Mouse (Mus musculus) myocyte (in vitro differentiated cells): ENCODE data around the gene Nrp2. TPM values are rescaled to one million over a fixed set of nuclear protein-coding genes. Genes with fewer than 3 reads are reported as not detected.

ENCODE experiments used
- H3K27me3 ChIP-seq: one replicate; pipeline ENCODE4 v1.6.1; 2011; ENCODE audit not compliant: control insufficient read depth, insufficient read depth, insufficient read length
- H3K36me3 ChIP-seq: one replicate; pipeline ENCODE4 v1.6.1; 2011; ENCODE audit not compliant: control insufficient read depth, insufficient read depth
- H3K4me2 ChIP-seq: one replicate; pipeline ENCODE4 v1.6.1; 2011; ENCODE audit warnings: low read depth, control low read depth
- H3K4me3 ChIP-seq: one replicate; pipeline ENCODE4 v1.5.1; 2011; ENCODE audit warnings: mild to moderate bottlenecking, control low read depth, moderate library complexity
- H3K79me2 ChIP-seq: one replicate; pipeline ENCODE4 v1.6.1; 2011; ENCODE audit not compliant: control insufficient read depth, insufficient read depth
- H3ac ChIP-seq: one replicate; pipeline ENCODE4 v1.6.1; 2011; ENCODE audit not compliant: control insufficient read depth, insufficient read length
- CEBPB ChIP-seq: IDR thresholded peaks from 2 replicates; pipeline ENCODE4 v1.6.1; 2011; ENCODE audit warnings: mild to moderate bottlenecking, moderate library complexity; ENCODE audit not compliant: poor library complexity, insufficient read depth, severe bottlenecking
- E2F4 ChIP-seq: IDR thresholded peaks from one replicate; pipeline ENCODE4 v1.6.1; 2011; ENCODE audit warnings: mild to moderate bottlenecking, control low read depth, moderate library complexity; ENCODE audit not compliant: insufficient read depth
- MAX ChIP-seq: IDR thresholded peaks from one replicate; pipeline ENCODE4 v1.6.1; 2011; ENCODE audit warnings: low read depth, mild to moderate bottlenecking, control low read depth
- MYOD1 ChIP-seq, 3 experiments: IDR thresholded peaks; one replicate each; pipeline ENCODE4 v1.6.1; 2011; ENCODE audit warnings: control low read depth in 2 of 3, low read depth in 2 of 3, mild to moderate bottlenecking in 2 of 3, moderate library complexity in 1 of 3; ENCODE audit not compliant: insufficient read length in 2 of 3, control insufficient read depth in 1 of 3
- MYOG ChIP-seq, 3 experiments: IDR thresholded peaks; one replicate each; pipeline ENCODE4 v1.6.1; 2011; ENCODE audit warnings: control low read depth in 2 of 3, low read depth in 2 of 3, mild to moderate bottlenecking in 2 of 3; ENCODE audit not compliant: insufficient read length in 2 of 3, control insufficient read depth in 1 of 3, insufficient read depth in 1 of 3
- POLR2A ChIP-seq: IDR thresholded peaks from one replicate; pipeline ENCODE4 v1.6.1; 2011; ENCODE audit warnings: low read depth, mild to moderate bottlenecking, control low read depth, moderate library complexity; ENCODE audit not compliant: insufficient read length
- POLR2AphosphoS2 ChIP-seq: IDR thresholded peaks from one replicate; pipeline ENCODE4 v1.6.1; 2011; ENCODE audit warnings: low read depth, control low read depth; ENCODE audit not compliant: insufficient read length
- REST ChIP-seq: IDR thresholded peaks from one replicate; pipeline ENCODE4 v1.6.1; 2011; ENCODE audit warnings: mild to moderate bottlenecking, control low read depth, moderate library complexity; ENCODE audit not compliant: insufficient read depth, insufficient read length
- SRF ChIP-seq: IDR thresholded peaks from one replicate; pipeline ENCODE4 v1.6.1; 2011; ENCODE audit warnings: low read depth; ENCODE audit not compliant: control insufficient read depth, insufficient read length
- TCF12 ChIP-seq: IDR thresholded peaks from one replicate; pipeline ENCODE4 v1.6.1; 2011; ENCODE audit warnings: mild to moderate bottlenecking, control low read depth; ENCODE audit not compliant: poor library complexity, insufficient read depth, severe bottlenecking
- TCF3 ChIP-seq: IDR thresholded peaks from one replicate; pipeline ENCODE4 v1.6.1; 2011; ENCODE audit warnings: low read depth, control low read depth; ENCODE audit not compliant: insufficient read length
- USF1 ChIP-seq: IDR thresholded peaks from one replicate; pipeline ENCODE4 v1.6.1; 2011; ENCODE audit warnings: low read depth, mild to moderate bottlenecking, control low read depth, moderate library complexity
- polyA plus RNA-seq: library from polyadenylated mRNA; unstranded; fragments of >200 nt; fragmentation: generic; extraction: Trizol; gene quantifications from one replicate; pipeline ENCODE4 v1.2.1, GENCODE M21; 2012; ENCODE audit warnings: missing spikeins

The Nrp2 gene
- polyA plus RNA-seq, 1 experiment, result 18.3 TPM

DNA sequence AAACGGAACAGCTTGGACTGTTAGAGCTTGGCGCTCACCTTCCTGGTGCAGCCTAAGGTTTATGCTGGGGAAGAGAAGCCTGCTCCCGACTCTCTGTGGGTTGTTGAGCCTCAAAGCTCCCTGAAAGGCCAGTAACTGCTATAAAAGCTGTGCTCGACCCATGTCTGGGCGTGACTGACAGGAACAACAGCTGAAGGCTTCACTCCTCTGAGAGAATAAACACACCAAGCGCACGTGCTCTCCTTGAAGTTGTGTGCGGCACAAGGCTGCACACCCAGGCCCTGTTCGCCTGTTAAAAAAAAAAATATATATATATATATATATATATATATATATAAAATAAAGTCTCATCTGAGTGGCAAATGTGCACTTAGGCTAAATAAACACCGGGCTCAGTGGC, 84.5 kb downstream of the Nrp2 start:
- no peaks in the 10 kb centered on the region for H3K79me2 ChIP-seq
- no peaks in the 10 kb centered on the region for H3K27me3 ChIP-seq
- peaks cover 8% of the 10 kb centered on the region for H3K36me3 ChIP-seq
- no peak for TF ChIP-seq CEBPB
- no peak for TF ChIP-seq USF1
- peak in 2 of 3 experiments; percentile 67 to 68 for TF ChIP-seq MYOD1 (IDR thresholded peaks at IDR 0.05; ENCODE audit: control insufficient read depth in 1 of 3, insufficient read length in 2 of 3, low read depth in 2 of 3)
- no peak for TF ChIP-seq REST
- TF ChIP-seq MAX, result no peak
- no peak overlapping the region for H3ac ChIP-seq
- no peak overlapping the region for H3K4me2 ChIP-seq
- H3K4me3 ChIP-seq, result no peak overlapping the region

GRCm38 (mm10) chr1:62794223-62794895, 91.3 kb downstream of the Nrp2 start:
- Histone ChIP-seq H3K4me3 (no peak overlapping the region), H3K36me3 (peaks cover 10% of the 10 kb centered on the region), H3K79me2 (no peaks in the 10 kb centered on the region), H3K4me2 (no peak overlapping the region), H3ac (no peak overlapping the region), H3K27me3 (no peaks in the 10 kb centered on the region)
- no peak for TF ChIP-seq MYOD1 (IDR thresholded peaks at IDR 0.05; ENCODE audit: control insufficient read depth in 1 of 3, insufficient read length in 2 of 3, low read depth in 2 of 3)

DNA sequence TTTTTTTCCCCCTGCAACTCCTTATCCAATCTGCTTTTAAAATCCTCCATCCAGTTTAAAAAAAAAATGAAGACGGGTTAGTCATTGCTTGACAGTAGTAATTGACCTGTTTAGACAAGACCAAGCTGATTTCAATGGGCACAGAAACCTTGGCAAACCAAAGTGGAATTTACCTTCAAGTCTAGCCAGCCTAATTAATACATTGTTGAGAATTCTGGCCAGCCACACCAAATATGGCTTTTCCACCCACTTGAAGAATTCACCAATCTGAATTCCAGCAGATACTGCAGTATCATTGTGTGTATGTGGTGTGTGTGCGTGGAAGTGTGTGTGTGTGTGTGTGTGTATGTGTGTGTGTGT, 91.8 kb downstream of the Nrp2 start:
- TF ChIP-seq SRF (no peak), MYOG (IDR thresholded peaks at IDR 0.05; ENCODE audit: control insufficient read depth in 1 of 3, insufficient read depth in 1 of 3, insufficient read length in 2 of 3, low read depth in 2 of 3) (no peak), MAX (no peak), MYOD1 (IDR thresholded peaks at IDR 0.05; ENCODE audit: control insufficient read depth in 1 of 3, insufficient read length in 2 of 3, low read depth in 2 of 3) (no peak), TCF3 (no peak), E2F4 (no peak), USF1 (no peak)
- Histone ChIP-seq H3K79me2 (no peaks in the 10 kb centered on the region), H3ac (no peak overlapping the region)

DNA sequence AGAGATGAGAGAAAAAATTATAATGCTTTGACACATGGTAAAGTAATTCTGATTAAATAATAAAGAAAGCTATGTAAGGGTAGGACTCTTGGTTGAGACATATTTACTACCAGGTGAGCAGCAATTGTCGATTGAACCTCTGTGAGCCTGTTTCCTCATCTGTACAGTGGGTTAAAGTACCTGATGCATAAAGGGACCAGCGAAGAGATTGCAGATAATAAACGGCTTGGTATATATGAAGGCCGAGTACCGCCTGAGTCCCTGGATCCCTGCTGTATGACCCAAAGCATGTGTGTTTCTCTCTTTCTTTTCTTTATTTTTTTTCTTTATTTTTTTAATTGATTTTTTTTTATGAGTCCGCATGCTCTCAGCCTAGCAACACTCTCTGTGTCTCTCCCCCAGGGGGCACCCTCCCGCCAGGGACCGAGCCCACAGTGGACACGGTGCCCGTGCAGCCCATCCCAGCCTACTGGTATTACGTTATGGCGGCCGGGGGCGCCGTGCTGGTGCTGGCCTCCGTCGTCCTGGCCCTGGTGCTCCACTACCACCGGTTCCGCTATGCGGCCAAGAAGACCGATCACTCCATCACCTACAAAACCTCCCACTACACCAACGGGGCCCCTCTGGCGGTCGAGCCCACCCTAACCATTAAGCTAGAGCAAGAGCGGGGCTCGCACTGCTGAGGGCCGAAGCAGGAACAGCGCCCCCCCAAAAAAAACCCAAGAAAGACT, 92.4 kb downstream of the Nrp2 start:
- no peak overlapping the region for H3ac ChIP-seq
- H3K79me2 ChIP-seq, result no peaks in the 10 kb centered on the region
- no peak overlapping the region for H3K4me2 ChIP-seq
- H3K27me3 ChIP-seq, result no peaks in the 10 kb centered on the region
- peaks cover 10% of the 10 kb centered on the region for H3K36me3 ChIP-seq
- TF ChIP-seq MYOD1 (IDR thresholded peaks at IDR 0.05; ENCODE audit: control insufficient read depth in 1 of 3, insufficient read length in 2 of 3, low read depth in 2 of 3) (no peak), POLR2AphosphoS2 (no peak), TCF12 (no peak), MYOG (IDR thresholded peaks at IDR 0.05; ENCODE audit: control insufficient read depth in 1 of 3, insufficient read depth in 1 of 3, insufficient read length in 2 of 3, low read depth in 2 of 3) (no peak), TCF3 (no peak), REST (no peak), CEBPB (no peak), USF1 (no peak), POLR2A (no peak), MAX (no peak), SRF (no peak), E2F4 (no peak)
- H3K4me3 ChIP-seq, result no peak overlapping the region

More for the DNA sequence above, 91.8 kb downstream of the Nrp2 start:
- H3K36me3 ChIP-seq, result peaks cover 10% of the 10 kb centered on the region
- H3K4me2 ChIP-seq, result no peak overlapping the region
- H3K4me3 ChIP-seq, result no peak overlapping the region
- H3K27me3 ChIP-seq, result no peaks in the 10 kb centered on the region

DNA sequence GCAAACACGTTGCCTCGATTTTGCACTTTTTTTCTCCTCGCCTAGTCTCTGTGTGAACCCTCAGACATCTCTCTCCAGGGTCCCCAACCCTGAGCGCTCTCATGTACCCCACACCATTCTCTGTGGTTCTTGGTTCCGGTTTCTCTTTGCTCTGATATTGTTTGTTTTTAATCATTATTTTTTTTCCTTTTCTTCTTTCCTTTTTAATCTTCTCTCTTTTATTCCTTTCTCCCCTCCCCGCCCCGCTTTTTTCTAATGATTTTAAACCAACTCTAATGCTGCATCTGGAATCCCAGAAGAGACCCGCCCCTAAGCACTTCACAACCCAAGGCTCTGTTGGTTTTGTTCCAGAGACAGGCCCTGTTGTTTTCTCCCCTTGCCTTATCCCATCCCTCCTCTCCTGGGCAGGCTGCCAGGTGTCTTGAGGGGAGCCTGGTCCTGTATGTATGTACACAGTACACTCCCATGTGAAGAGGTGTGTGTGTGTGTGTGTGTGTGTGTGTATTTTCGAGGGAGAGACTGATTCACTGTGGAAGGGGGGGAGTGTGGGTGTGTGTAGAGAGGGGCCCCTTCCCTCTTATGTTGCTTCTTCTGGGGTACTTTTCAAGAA, 93.1 kb downstream of the Nrp2 start:
- no peaks in the 10 kb centered on the region for H3K27me3 ChIP-seq
- no peaks in the 10 kb centered on the region for H3K79me2 ChIP-seq
- no peak overlapping the region for H3ac ChIP-seq
- no peak overlapping the region for H3K4me3 ChIP-seq
- H3K36me3 ChIP-seq, result peaks cover 10% of the 10 kb centered on the region
- H3K4me2 ChIP-seq, result no peak overlapping the region
- TF ChIP-seq POLR2AphosphoS2, result no peak
- no peak for TF ChIP-seq CEBPB
- no peak for TF ChIP-seq MAX
- TF ChIP-seq MYOG (IDR thresholded peaks at IDR 0.05; ENCODE audit: control insufficient read depth in 1 of 3, insufficient read depth in 1 of 3, insufficient read length in 2 of 3, low read depth in 2 of 3), result no peak
- no peak for TF ChIP-seq SRF
- TF ChIP-seq MYOD1 (IDR thresholded peaks at IDR 0.05; ENCODE audit: control insufficient read depth in 1 of 3, insufficient read length in 2 of 3, low read depth in 2 of 3), result no peak
- no peak for TF ChIP-seq TCF12
- TF ChIP-seq TCF3, result no peak
- no peak for TF ChIP-seq REST
- TF ChIP-seq POLR2A, result no peak
- no peak for TF ChIP-seq USF1
- TF ChIP-seq E2F4, result no peak
